Comparison of ENCODE assay signal across 16 mouse cellular contexts in genomic region chr4:45736215-45736815, GRCm38 (mm10).
DNase-seq lines count a peak whose midpoint lies in the region; ATAC-seq and TF ChIP-seq lines count a peak whose summit lies in the region.
"Had no signal": no experiment of that assay in that cellular context is flagged by ENCODE, and none has a peak within 500 bp of the region (broad histone marks: within the 10 kb centered on the region; RNA-seq: fewer than 3 reads in every experiment).

No protein-coding gene starts in this region.

- H3K9me3 ChIP-seq in lung, embryonic 15.5 days, result no peaks in the 10 kb centered on the region
- H3K9me3 ChIP-seq in embryonic facial prominence, embryonic 13.5 days, result no peaks in the 10 kb centered on the region
- H3K9me3 ChIP-seq in forebrain, embryonic 15.5 days, result no peaks in the 10 kb centered on the region
- no peaks in the 10 kb centered on the region for H3K9me3 ChIP-seq in midbrain, postnatal 0 days (ENCODE audit: low read length)

- TF ChIP-seq CTCF in lung, adult 2 months (IDR thresholded peaks at IDR 0.05; ENCODE audit: insufficient read depth, low read length), result no peak
- TF ChIP-seq CTCF in midbrain, postnatal 0 days (IDR thresholded peaks at IDR 0.05), result no peak

- no peaks in the 10 kb centered on the region for H3K36me3 ChIP-seq in lung, embryonic 15.5 days
- no peaks in the 10 kb centered on the region for H3K36me3 ChIP-seq in embryonic facial prominence, embryonic 13.5 days
- H3K36me3 ChIP-seq in forebrain, embryonic 15.5 days, result no peaks in the 10 kb centered on the region
- H3K36me3 ChIP-seq in midbrain, postnatal 0 days (ENCODE audit: insufficient read depth, low read length), result no peaks in the 10 kb centered on the region

- H3K4me3 ChIP-seq in lung, embryonic 15.5 days, result no peak overlapping the region
- no peak overlapping the region for H3K4me3 ChIP-seq in lung, adult 2 months (replicated peaks; ENCODE audit: extremely low read depth, low read depth, low read length)
- H3K4me3 ChIP-seq in embryonic facial prominence, embryonic 13.5 days, result no peak overlapping the region
- no peak overlapping the region for H3K4me3 ChIP-seq in forebrain, embryonic 15.5 days
- no peak overlapping the region for H3K4me3 ChIP-seq in midbrain, postnatal 0 days (ENCODE audit: low read depth, low read length)

- no peak overlapping the region for H3K4me2 ChIP-seq in lung, embryonic 15.5 days
- H3K4me2 ChIP-seq in embryonic facial prominence, embryonic 13.5 days, result no peak overlapping the region
- H3K4me2 ChIP-seq in forebrain, embryonic 15.5 days (replicated peaks), result no peak overlapping the region
- no peak overlapping the region for H3K4me2 ChIP-seq in midbrain, postnatal 0 days (ENCODE audit: low read depth, low read length, poor library complexity, severe bottlenecking)

- TF ChIP-seq POLR2A in lung, adult 2 months (IDR thresholded peaks at IDR 0.05; ENCODE audit: borderline replicate concordance, extremely low read depth, low read depth, low read length), result no peak

- no peaks in the 10 kb centered on the region for H3K27me3 ChIP-seq in lung, embryonic 15.5 days
- 0 out of 2 replicates have a peak, but pooled peaks cover 4% of the 10 kb centered on the region for H3K27me3 ChIP-seq in embryonic facial prominence, embryonic 13.5 days
- H3K27me3 ChIP-seq in forebrain, embryonic 15.5 days, result no peaks in the 10 kb centered on the region
- no peaks in the 10 kb centered on the region for H3K27me3 ChIP-seq in midbrain, postnatal 0 days (ENCODE audit: insufficient read depth, low read length)

- H3K9ac ChIP-seq in lung, embryonic 15.5 days, result no peak overlapping the region
- H3K9ac ChIP-seq in embryonic facial prominence, embryonic 13.5 days, result no peak overlapping the region
- no peak overlapping the region for H3K9ac ChIP-seq in forebrain, embryonic 15.5 days (replicated peaks)
- H3K9ac ChIP-seq in midbrain, postnatal 0 days (replicated peaks; ENCODE audit: low read length, poor library complexity, severe bottlenecking), result 0 out of 2 replicates have a peak overlapping the region, but pooled peaks have one; percentile 1

- DNase-seq in lung, adult 2 months, result no peak
- peak; percentile 62 for DNase-seq in midbrain, postnatal 0 days (ENCODE audit: low spot score)
- no peak for DNase-seq in kidney, postnatal 25 days
- DNase-seq in adrenal gland, adult 2 months, result no peak
- DNase-seq: adrenal gland, postnatal 25 days; cerebellum, adult 11 months; embryo, embryonic 11 days; heart, adult 18-20 months; heart, postnatal 4 days; kidney, adult 9 months; layer of hippocampus, adult 9-11 months; left cerebral cortex, postnatal 4 days had no signal

- peaks cover 25% of the 10 kb centered on the region; the same call in 1 of the 2 replicates for H3K4me1 ChIP-seq in lung, embryonic 15.5 days
- no peaks in the 10 kb centered on the region for H3K4me1 ChIP-seq in lung, adult 2 months (ENCODE audit: control insufficient read depth, insufficient read depth, low read length)
- H3K4me1 ChIP-seq in embryonic facial prominence, embryonic 13.5 days, result peaks cover 29% of the 10 kb centered on the region
- H3K4me1 ChIP-seq in forebrain, embryonic 15.5 days, result peaks cover 49% of the 10 kb centered on the region
- H3K4me1 ChIP-seq in midbrain, postnatal 0 days (ENCODE audit: insufficient read depth, low read length), result peaks cover 10% of the 10 kb centered on the region

- WGBS in lung, embryonic 15.5 days, result 45% methylated on average over 10 of the region's 10 CpGs
- 53% methylated on average over 10 of the region's 10 CpGs for WGBS in lung, adult 2 months
- WGBS in embryonic facial prominence, embryonic 13.5 days, result 31% methylated on average over 10 of the region's 10 CpGs
- 19% methylated on average over 10 of the region's 10 CpGs for WGBS in forebrain, embryonic 15.5 days
- 21% methylated on average over 10 of the region's 10 CpGs for WGBS in midbrain, postnatal 0 days

- ATAC-seq in lung, embryonic 15.5 days (ENCODE audit: borderline replicate concordance, extremely low read depth, low FRiP score, low TSS enrichment), result no peak
- no peak for ATAC-seq in embryonic facial prominence, embryonic 13.5 days (ENCODE audit: insufficient number of reproducible peaks, insufficient read depth, low FRiP score, low TSS enrichment, low read depth)
- ATAC-seq in forebrain, embryonic 15.5 days (replicated peaks), result peak; percentile 24; the same call in 1 of the 2 replicates
- no peak for ATAC-seq in midbrain, postnatal 0 days (ENCODE audit: low FRiP score)

- H3K27ac ChIP-seq in lung, embryonic 15.5 days, result peak overlapping the region; percentile 8; the same call in 1 of the 2 replicates
- peak overlapping the region; percentile 66; the same call in 1 of the 2 replicates for H3K27ac ChIP-seq in embryonic facial prominence, embryonic 13.5 days
- H3K27ac ChIP-seq in forebrain, embryonic 15.5 days (replicated peaks), result peak overlapping the region; percentile 71
- no peak overlapping the region for H3K27ac ChIP-seq in midbrain, postnatal 0 days (ENCODE audit: low read depth, low read length)
- H3K27ac ChIP-seq: macrophage had no signal
